Mouse (Mus musculus) ES-E14 (cell line): ENCODE measurements around the gene Usp20. TPM values are rescaled to one million over a fixed set of nuclear protein-coding genes. Genes with fewer than 3 reads are reported as not detected.

Experiments used
- DNase-seq: peaks from one replicate; pipeline ENCODE4 v3.0.0-alpha.2; 2013; ENCODE audit warnings: low read depth, low spot score
- H3K27ac ChIP-seq: 2 replicates; pipeline ENCODE4 v1.5.1; 2012; ENCODE audit warnings: low read depth, mild to moderate bottlenecking, low read length, moderate library complexity, mixed read lengths; ENCODE audit not compliant: poor library complexity, insufficient read depth, severe bottlenecking
- H3K36me3 ChIP-seq: 2 replicates; pipeline ENCODE4 v1.6.1; 2012; ENCODE audit warnings: mild to moderate bottlenecking, low read length, moderate library complexity, mixed read lengths; ENCODE audit not compliant: control insufficient read depth, poor library complexity, insufficient read depth, severe bottlenecking
- H3K4me1 ChIP-seq, 2 experiments: fragments of 150-350 bp in 1 of 2; sonication (generic) in 1 of 2; 2 replicates each; pipeline ENCODE4 v1.6.1; 2012; ENCODE audit warnings: low read length in 2 of 2, mild to moderate bottlenecking in 1 of 2, mixed read lengths in 1 of 2; ENCODE audit not compliant: control insufficient read depth in 2 of 2, insufficient read depth in 2 of 2, poor library complexity in 1 of 2
- H3K4me3 ChIP-seq, 2 experiments: fragments of 150-350 bp in 1 of 2; sonication (generic) in 1 of 2; 2 replicates each; pipeline ENCODE4 v1.5.1; 2012; ENCODE audit warnings: low read length in 2 of 2, low read depth in 1 of 2, mild to moderate bottlenecking in 1 of 2, mixed read lengths in 1 of 2; ENCODE audit not compliant: insufficient read depth in 1 of 2, poor library complexity in 1 of 2, severe bottlenecking in 1 of 2
- H3K9ac ChIP-seq: 2 replicates; pipeline ENCODE4 v1.6.1; 2012; ENCODE audit warnings: low read depth, mild to moderate bottlenecking, low read length, mixed read lengths; ENCODE audit not compliant: poor library complexity, insufficient read depth, severe bottlenecking
- H3K9me3 ChIP-seq: fragments of 150-350 bp; sonication (generic); 2 replicates; pipeline ENCODE4 v1.6.1; 2012; ENCODE audit warnings: low read depth, mild to moderate bottlenecking, low read length; ENCODE audit not compliant: control insufficient read depth, insufficient read depth
- CHD2 ChIP-seq: IDR thresholded peaks from 2 replicates; pipeline ENCODE4 v1.6.1; 2014; ENCODE audit warnings: mild to moderate bottlenecking, low read depth, low read length, inconsistent platforms
- HCFC1 ChIP-seq: IDR thresholded peaks from 2 replicates; pipeline ENCODE4 v1.6.1; 2012; ENCODE audit warnings: low read length, inconsistent platforms, borderline replicate concordance; ENCODE audit not compliant: insufficient read depth
- MAFK ChIP-seq: IDR thresholded peaks from 2 replicates; pipeline ENCODE4 v1.6.1; 2014; ENCODE audit warnings: mild to moderate bottlenecking, low read depth, low read length, inconsistent platforms; ENCODE audit not compliant: insufficient read depth
- ZC3H11A ChIP-seq: IDR thresholded peaks from 2 replicates; pipeline ENCODE4 v1.6.1; 2012; ENCODE audit warnings: low read depth, mild to moderate bottlenecking, inconsistent platforms, low read length, borderline replicate concordance
- ZNF384 ChIP-seq: IDR thresholded peaks from 2 replicates; pipeline ENCODE4 v1.6.1; 2012; ENCODE audit warnings: low read depth, low read length, inconsistent platforms
- in situ Hi-C, 2 experiments: fragments of 600-800 bp; cut with MboI; formaldehyde crosslinking; loops; one replicate each; pipeline ENCODE4 v1.15.1; 2025; ENCODE audit warnings: low sequenced_read_pairs in 2 of 2, inconsistent platforms in 1 of 2; ENCODE audit not compliant: unreplicated experiment in 2 of 2
- total RNA-seq: library from RNA; depleted of rRNA; stranded (reverse); fragments of 300-350 nt; gene quantifications from 2 replicates; pipeline ENCODE4 v1.2.3, GENCODE M21; 2012

Gene Usp20
- total RNA-seq, 1 experiment = 8.5 TPM

DNA sequence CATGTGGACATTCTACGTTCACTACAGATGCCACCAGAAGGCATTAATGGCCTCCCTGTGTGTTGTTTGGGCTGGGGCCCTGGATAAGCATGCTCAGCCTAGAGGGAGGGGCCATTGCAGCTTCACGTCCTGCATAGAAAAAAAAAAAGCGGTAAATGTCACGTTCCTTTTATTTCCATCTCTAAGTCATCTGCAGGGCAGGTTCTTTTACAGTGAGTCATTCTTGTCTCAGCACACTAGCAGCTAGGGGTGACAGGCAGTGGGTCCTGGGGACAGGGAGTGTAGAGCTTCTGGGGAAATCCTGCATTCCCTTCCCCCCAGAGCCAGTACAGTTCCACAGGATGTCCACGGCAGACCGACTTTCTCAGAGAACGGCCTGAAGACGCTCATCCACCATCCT is 44.6 kb downstream of the Usp20 start:
- DNase-seq = no peak
- TF ChIP-seq ZC3H11A = no peak
- no peak for TF ChIP-seq HCFC1
- no peak for TF ChIP-seq CHD2
- TF ChIP-seq MAFK = no peak
- no peak for TF ChIP-seq ZNF384
- peaks cover 12% of the 10 kb centered on the region for H3K36me3 ChIP-seq
- no peak overlapping the region for H3K9ac ChIP-seq
- H3K4me1 ChIP-seq = peaks cover 0 to 2% of the 10 kb centered on the region in 2 experiments; a peak in 2 of 4 replicates
- no peaks in the 10 kb centered on the region for H3K9me3 ChIP-seq
- in situ Hi-C loops = no loop called here
- no peak overlapping the region for H3K27ac ChIP-seq
- no peak overlapping the region for H3K4me3 ChIP-seq

GRCm38 (mm10) chr2:31031972-31032371 is 49.9 kb downstream of the Usp20 start:
- no peak overlapping the region for H3K9ac ChIP-seq
- TF ChIP-seq ZC3H11A = no peak
- no peak for TF ChIP-seq CHD2
- TF ChIP-seq MAFK = no peak
- no peak for TF ChIP-seq ZNF384
- TF ChIP-seq HCFC1 = no peak
- peaks cover 47% of the 10 kb centered on the region for H3K36me3 ChIP-seq
- DNase-seq = no peak
- no peak overlapping the region for H3K4me3 ChIP-seq
- H3K9me3 ChIP-seq = no peaks in the 10 kb centered on the region
- in situ Hi-C loops = no loop called here
- H3K4me1 ChIP-seq = peaks cover 0 to 2% of the 10 kb centered on the region in 2 experiments; a peak in 2 of 4 replicates
- H3K27ac ChIP-seq = no peak overlapping the region

- in situ Hi-C loops = no loop called here
- Histone ChIP-seq H3K36me3 (peaks cover 45% of the 10 kb centered on the region), H3K27ac (no peak overlapping the region), H3K4me1 (peaks cover 0 to 1% of the 10 kb centered on the region in 2 experiments; a peak in 2 of 4 replicates), H3K9ac (no peak overlapping the region), H3K4me3 (no peak overlapping the region), H3K9me3 (no peaks in the 10 kb centered on the region)
- TF ChIP-seq CHD2 = no peak
- TF ChIP-seq MAFK = no peak
- no peak for TF ChIP-seq HCFC1
- TF ChIP-seq ZNF384 = no peak
- TF ChIP-seq ZC3H11A = no peak
- DNase-seq = no peak
Observed at GRCm38 (mm10) chr2:31036811-31037210, 54.7 kb downstream of the Usp20 start.

GRCm38 (mm10) chr2:31040043-31040442 is 58.0 kb downstream of the Usp20 start:
- Histone ChIP-seq H3K36me3 (peaks cover 30% of the 10 kb centered on the region), H3K4me1 (peaks cover 3 to 11% of the 10 kb centered on the region in 2 experiments; a peak in 3 of 4 replicates), H3K9ac (no peak overlapping the region), H3K9me3 (no peaks in the 10 kb centered on the region), H3K4me3 (no peak overlapping the region), H3K27ac (no peak overlapping the region)
- no peak for TF ChIP-seq CHD2
- TF ChIP-seq HCFC1 = no peak
- TF ChIP-seq ZNF384 = no peak
- no peak for DNase-seq
- in situ Hi-C loops = no loop called here

- Histone ChIP-seq H3K36me3 (peaks cover 30% of the 10 kb centered on the region), H3K4me3 (no peak overlapping the region), H3K9me3 (no peaks in the 10 kb centered on the region), H3K9ac (no peak overlapping the region), H3K4me1 (peaks cover 3 to 11% of the 10 kb centered on the region in 2 experiments; a peak in 3 of 4 replicates), H3K27ac (no peak overlapping the region)
- DNase-seq = no peak
- in situ Hi-C loops = no loop called here
- TF ChIP-seq ZC3H11A (no peak), HCFC1 (no peak), ZNF384 (no peak), MAFK (no peak), CHD2 (no peak)
Observed at GRCm38 (mm10) chr2:31040487-31040886, 58.4 kb downstream of the Usp20 start.
